Mouse (Mus musculus) left cerebral cortex, adult 9 months (tissue): Measurements from ENCODE around the gene Gtf2ird2.

Experiments
- DNase-seq, 2 experiments: peaks; one replicate each; pipeline ENCODE4 v3.0.0; 2022; ENCODE audit warnings: low spot score in 2 of 2

The Gtf2ird2 gene

GRCm38 (mm10) chr5:134234205-134234604, 50.4 kb downstream of the Gtf2ird2 start:
- no peak for DNase-seq

DNA sequence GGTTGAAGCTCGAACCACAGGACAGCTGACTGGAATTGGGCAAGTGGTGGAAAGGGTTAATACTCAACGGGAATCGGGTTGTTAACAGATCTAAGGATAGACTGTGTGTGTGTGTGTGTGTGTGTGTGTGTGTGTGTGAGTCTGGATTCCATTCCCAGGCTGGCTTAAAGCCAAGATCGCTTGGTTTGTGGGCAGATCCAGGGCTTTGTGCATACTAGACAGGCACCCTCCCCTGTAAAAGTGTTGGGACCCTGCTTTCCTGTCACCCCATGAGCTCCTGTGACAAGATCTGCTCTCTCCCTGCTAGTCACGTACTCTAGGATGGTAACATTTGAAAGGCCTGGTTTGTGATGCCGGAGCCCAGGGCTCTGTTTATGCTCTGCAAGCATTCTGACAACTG, 51.3 kb downstream of the Gtf2ird2 start:
- no peak for DNase-seq

DNA sequence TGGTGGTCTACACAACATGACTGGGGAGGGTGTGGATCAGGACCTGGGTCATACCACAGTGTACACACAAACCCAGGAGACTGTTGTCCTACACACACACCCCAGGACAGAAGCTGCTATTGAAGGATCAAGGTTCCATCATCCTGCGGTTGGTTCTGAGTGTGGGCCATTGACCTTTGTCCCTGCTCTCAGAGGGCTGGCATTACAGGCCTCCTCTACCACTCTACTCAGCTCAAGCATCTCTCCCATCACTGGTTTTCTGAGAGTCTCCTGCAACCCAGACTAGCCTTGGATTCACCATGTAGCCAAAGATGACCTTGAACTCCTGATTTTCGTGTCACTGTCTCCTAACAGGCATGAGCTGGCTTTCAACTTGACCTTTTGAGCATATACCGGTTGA, 52.4 kb downstream of the Gtf2ird2 start:
- DNase-seq, result no peak

GRCm38 (mm10) chr5:134236796-134237195, 53.0 kb downstream of the Gtf2ird2 start:
- DNase-seq, result no peak

- DNase-seq, result no peak
Observed at GRCm38 (mm10) chr5:134237508-134237907, 53.7 kb downstream of the Gtf2ird2 start.

GRCm38 (mm10) chr5:134237936-134238760, 54.3 kb downstream of the Gtf2ird2 start:
- DNase-seq, result no peak

GRCm38 (mm10) chr5:134241831-134242230, 58.0 kb downstream of the Gtf2ird2 start:
- no peak for DNase-seq

GRCm38 (mm10) chr5:134243661-134244436, 60.0 kb downstream of the Gtf2ird2 start:
- no peak for DNase-seq

GRCm38 (mm10) chr5:134244890-134245289, 61.1 kb downstream of the Gtf2ird2 start:
- no peak for DNase-seq

- no peak for DNase-seq
Observed at GRCm38 (mm10) chr5:134246146-134246545, 62.3 kb downstream of the Gtf2ird2 start.

GRCm38 (mm10) chr5:134248608-134249244, 64.9 kb downstream of the Gtf2ird2 start:
- no peak for DNase-seq

- peak in 1 of 2 experiments; percentile 64 for DNase-seq
Observed at GRCm38 (mm10) chr5:134249245-134249649, 65.4 kb downstream of the Gtf2ird2 start.

DNA sequence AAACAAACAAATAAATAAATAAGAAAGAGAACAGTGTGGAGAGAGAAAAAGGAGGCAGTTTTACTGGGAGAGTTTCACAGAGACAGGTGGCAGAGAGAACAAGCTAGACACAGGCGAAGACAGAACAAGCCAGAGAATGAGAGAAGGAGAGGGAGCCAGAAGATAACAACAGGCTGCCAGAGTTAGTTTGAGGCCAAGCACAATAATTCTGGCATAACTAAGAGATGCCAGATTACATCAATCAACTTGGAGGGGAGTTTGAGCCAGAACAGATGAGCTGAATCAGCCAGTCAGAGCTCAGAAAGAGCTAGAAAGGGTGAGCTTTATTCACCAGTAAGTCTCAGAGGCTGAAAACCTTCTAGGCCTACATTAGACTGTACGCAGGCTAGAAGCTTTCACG, 66.8 kb downstream of the Gtf2ird2 start:
- no peak for DNase-seq

DNA sequence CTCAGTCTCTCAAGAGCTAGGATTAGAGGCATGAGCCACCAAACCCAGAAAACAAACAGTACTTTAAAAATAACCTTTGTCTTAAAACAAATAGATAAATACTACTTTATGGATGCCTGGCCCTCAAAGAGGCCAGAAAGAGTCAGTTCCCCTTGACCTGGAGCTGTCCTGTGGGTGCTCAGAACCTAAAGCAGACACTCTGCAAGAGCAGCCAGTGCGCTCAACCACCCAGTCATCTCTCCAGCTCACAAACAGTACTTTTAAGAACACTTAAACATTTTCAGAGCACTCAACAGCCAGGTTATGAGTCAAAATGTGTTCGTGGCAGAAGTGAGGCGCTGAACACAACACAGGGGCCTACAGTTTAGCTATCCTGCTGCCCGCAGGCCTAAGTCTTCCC, 67.3 kb downstream of the Gtf2ird2 start:
- no peak for DNase-seq

DNA sequence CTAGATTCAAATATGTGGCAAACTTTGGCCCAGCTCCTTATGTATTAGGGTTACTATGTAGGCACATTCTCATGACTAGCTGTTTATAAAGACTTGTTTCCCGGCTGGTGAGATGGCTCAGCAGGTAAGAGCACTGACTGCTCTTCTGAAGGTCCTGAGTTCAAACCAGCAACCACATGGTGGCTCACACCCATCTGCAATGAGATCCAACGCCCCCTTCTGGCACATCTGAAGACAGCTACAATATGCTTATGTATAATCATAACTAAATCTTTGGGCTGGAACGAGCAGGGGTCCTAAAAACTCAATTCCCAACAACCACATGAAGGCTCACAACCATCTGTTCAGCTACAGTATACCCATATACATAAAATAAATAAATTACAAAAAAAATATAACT, 70.0 kb downstream of the Gtf2ird2 start:
- no peak for DNase-seq

- peak in 1 of 2 experiments; percentile 49 for DNase-seq
Observed at GRCm38 (mm10) chr5:134255294-134255693, 71.5 kb downstream of the Gtf2ird2 start.

DNA sequence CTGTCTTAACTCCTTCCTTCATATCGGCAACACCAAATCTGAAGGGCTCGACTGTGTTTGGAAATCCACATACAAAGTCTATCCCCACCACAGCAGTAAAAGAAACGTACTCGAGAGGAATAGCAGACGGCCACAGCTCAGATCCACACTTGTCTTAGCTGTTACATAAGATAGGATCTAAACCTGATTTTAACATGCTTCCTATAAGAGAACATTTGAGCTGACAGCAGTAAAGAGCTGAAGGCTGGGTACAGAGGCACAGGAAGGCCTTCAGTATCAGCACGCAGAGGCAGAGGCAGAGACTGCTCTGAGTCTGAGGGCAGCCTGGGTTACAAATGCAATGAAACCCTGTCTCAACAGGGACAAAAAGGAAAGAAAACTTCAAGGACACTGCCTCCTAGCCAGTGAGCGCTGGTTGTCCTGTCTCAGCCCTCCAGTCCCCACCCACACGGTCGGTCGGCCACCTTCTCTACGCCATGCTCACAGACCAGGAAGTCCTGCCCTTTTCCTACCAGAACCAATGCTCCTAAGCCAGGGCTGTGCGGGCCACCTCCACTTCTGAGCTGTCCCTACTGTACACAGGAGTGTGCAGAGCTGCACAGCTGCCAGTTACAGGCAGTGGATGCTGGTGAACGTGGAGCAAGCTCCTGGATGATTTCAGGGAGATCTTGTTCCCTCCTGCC, 73.7 kb downstream of the Gtf2ird2 start:
- no peak for DNase-seq

DNA sequence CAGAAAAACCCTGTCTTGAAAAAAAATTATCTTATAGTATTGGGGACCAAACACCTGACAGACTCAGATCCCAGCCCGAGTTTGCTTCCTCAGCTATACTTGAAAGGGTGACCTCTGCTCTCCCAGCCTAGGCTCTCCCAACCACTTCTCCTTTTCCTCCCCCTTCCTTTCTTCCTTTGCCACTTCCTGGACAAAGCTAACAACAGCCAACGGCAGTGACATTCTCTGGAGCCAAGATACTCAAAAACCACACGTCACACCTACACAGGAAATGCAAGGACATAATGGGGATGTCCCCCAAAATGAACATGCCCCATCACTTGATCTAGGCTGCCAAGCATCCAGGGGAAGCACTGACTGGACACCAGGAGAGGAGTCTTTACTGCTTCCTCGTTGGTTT, 74.6 kb downstream of the Gtf2ird2 start:
- no peak for DNase-seq

DNA sequence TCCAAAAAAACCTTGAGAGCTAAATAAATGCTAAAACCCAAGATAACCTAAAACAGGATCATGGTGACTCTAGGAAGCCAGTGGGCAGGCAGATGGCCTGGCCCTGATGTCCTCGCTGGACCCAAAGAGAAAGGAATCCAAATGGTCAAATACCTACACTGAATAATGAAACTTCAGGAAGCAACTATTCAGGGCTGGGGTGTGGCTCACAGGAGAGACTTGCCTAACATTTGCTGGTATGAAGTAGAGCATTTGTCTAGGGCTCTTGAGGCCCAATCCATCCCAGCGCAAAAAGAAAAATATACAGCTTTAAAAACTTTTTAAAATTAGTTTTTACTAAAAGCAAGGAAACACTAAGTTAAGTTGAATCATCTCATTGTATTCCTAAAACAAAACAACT, 75.1 kb downstream of the Gtf2ird2 start:
- no peak for DNase-seq

GRCm38 (mm10) chr5:134260001-134260636, 76.3 kb downstream of the Gtf2ird2 start:
- DNase-seq, result no peak

GRCm38 (mm10) chr5:134265890-134266289, 82.1 kb downstream of the Gtf2ird2 start:
- DNase-seq, result no peak
